Mouse (Mus musculus): ENCODE results near the gene Daam2. TPM values are rescaled to one million over a fixed set of nuclear protein-coding genes. Genes with fewer than 3 reads are reported as not detected.
A peak's percentile ranks its signal among the peaks of the same experiment; 100 is the strongest.
"Not testable (repeated sequence)": the region's sequence is repeated elsewhere in the genome, so short reads cannot be mapped to it uniquely, and the experiment has no call there.

Gene Daam2
- total RNA-seq, 2 experiments from 2014 or later, result 48.7 to 55.6 TPM

- DNase-seq (ENCODE audit: extremely low spot score in 1 of 2, low spot score in 2 of 2), result no peak
- intact Hi-C loops (cut with DNase I), result no loop called here
- no peak overlapping the region for H3K27ac ChIP-seq
- TF ChIP-seq CTCF (IDR thresholded peaks at IDR 0.05), result no peak
- H3K4me3 ChIP-seq, result no peak overlapping the region
Measured at GRCm38 (mm10) chr17:49438822-49439574, 125.1 kb downstream of the Daam2 start.

- H3K27ac ChIP-seq; DNase-seq (ENCODE audit: extremely low spot score in 1 of 2, low spot score in 2 of 2); intact Hi-C loops (cut with DNase I); H3K4me3 ChIP-seq: not testable (repeated sequence)
Measured at GRCm38 (mm10) chr17:49437306-49437705, 126.8 kb downstream of the Daam2 start.

GRCm38 (mm10) chr17:49436631-49437030, 127.5 kb downstream of the Daam2 start:
- Histone ChIP-seq H3K27ac (no peak overlapping the region), H3K4me3 (no peak overlapping the region)
- no peak for DNase-seq (ENCODE audit: extremely low spot score in 1 of 2, low spot score in 2 of 2)
- no peak for TF ChIP-seq CTCF (IDR thresholded peaks at IDR 0.05)
- intact Hi-C loops (cut with DNase I), result no loop called here

- intact Hi-C loops (cut with DNase I), result no loop called here
- Histone ChIP-seq H3K27ac (no peak overlapping the region), H3K4me3 (no peak overlapping the region)
- no peak for TF ChIP-seq CTCF (IDR thresholded peaks at IDR 0.05)
- DNase-seq (ENCODE audit: extremely low spot score in 1 of 2, low spot score in 2 of 2), result no peak
Measured at GRCm38 (mm10) chr17:49435081-49435480, 129.1 kb downstream of the Daam2 start.

GRCm38 (mm10) chr17:49434236-49434635, 129.9 kb downstream of the Daam2 start:
- TF ChIP-seq CTCF (IDR thresholded peaks at IDR 0.05), result no peak
- DNase-seq (ENCODE audit: extremely low spot score in 1 of 2, low spot score in 2 of 2), result no peak
- Histone ChIP-seq H3K27ac (no peak overlapping the region), H3K4me3 (no peak overlapping the region)
- intact Hi-C loops (cut with DNase I), result no loop called here

- no peak for DNase-seq (ENCODE audit: extremely low spot score in 1 of 2, low spot score in 2 of 2)
- TF ChIP-seq CTCF (IDR thresholded peaks at IDR 0.05), result no peak
- Histone ChIP-seq H3K4me3 (no peak overlapping the region), H3K27ac (no peak overlapping the region)
- intact Hi-C loops (cut with DNase I), result no loop called here
Measured at GRCm38 (mm10) chr17:49433071-49433470, 131.1 kb downstream of the Daam2 start.

GRCm38 (mm10) chr17:49432071-49432711, 132.0 kb downstream of the Daam2 start:
- no peak for DNase-seq (ENCODE audit: extremely low spot score in 1 of 2, low spot score in 2 of 2)
- intact Hi-C loops (cut with DNase I), result no loop called here
- TF ChIP-seq CTCF (IDR thresholded peaks at IDR 0.05), result no peak
- Histone ChIP-seq H3K4me3 (no peak overlapping the region), H3K27ac (no peak overlapping the region)

- DNase-seq (ENCODE audit: extremely low spot score in 1 of 2, low spot score in 2 of 2), result no peak
Measured at GRCm38 (mm10) chr17:49431176-49431575, 133.0 kb downstream of the Daam2 start.

GRCm38 (mm10) chr17:49430136-49430535, 134.0 kb downstream of the Daam2 start:
- Histone ChIP-seq H3K4me3 (no peak overlapping the region), H3K27ac (no peak overlapping the region)
- DNase-seq (ENCODE audit: extremely low spot score in 1 of 2, low spot score in 2 of 2), result no peak
- intact Hi-C loops (cut with DNase I), result no loop called here
- no peak for TF ChIP-seq CTCF (IDR thresholded peaks at IDR 0.05)

More at GRCm38 (mm10) chr17:49431176-49431575, 133.0 kb downstream of the Daam2 start:
- Histone ChIP-seq H3K4me3 (no peak overlapping the region), H3K27ac (no peak overlapping the region)
- no peak for TF ChIP-seq CTCF (IDR thresholded peaks at IDR 0.05)
- intact Hi-C loops (cut with DNase I), result no loop called here

- intact Hi-C loops (cut with DNase I), result no loop called here
- Histone ChIP-seq H3K27ac (no peak overlapping the region), H3K4me3 (peak overlapping the region; percentile 87)
- DNase-seq (ENCODE audit: extremely low spot score in 1 of 2, low spot score in 2 of 2), result no peak
- TF ChIP-seq CTCF (IDR thresholded peaks at IDR 0.05), result no peak
Measured at GRCm38 (mm10) chr17:49429471-49430129, 134.5 kb downstream of the Daam2 start.

GRCm38 (mm10) chr17:49428751-49429415, 135.3 kb downstream of the Daam2 start:
- intact Hi-C loops (cut with DNase I), result no loop called here
- peak overlapping the region; percentile 82 for H3K27ac ChIP-seq
- DNase-seq (ENCODE audit: extremely low spot score in 1 of 2, low spot score in 2 of 2), result no peak
- peak overlapping the region; percentile 87 for H3K4me3 ChIP-seq
- no peak for TF ChIP-seq CTCF (IDR thresholded peaks at IDR 0.05)

GRCm38 (mm10) chr17:49428239-49428688, 135.9 kb downstream of the Daam2 start, which contains the start of gene Mocs1:
TSS of gene Mocs1 (plus strand) at chr17:49428362.
- intact Hi-C loops (cut with DNase I), result no loop called here
- peak within 1 kb of the TSS; percentile 82 for H3K27ac ChIP-seq
- peak; percentile 92 to 93 for DNase-seq (ENCODE audit: extremely low spot score in 1 of 2, low spot score in 2 of 2)
- TF ChIP-seq CTCF (IDR thresholded peaks at IDR 0.05), result no peak
- H3K4me3 ChIP-seq, result peak within 1 kb of the TSS; percentile 87

All from left cerebral cortex, adult 2 months (tissue).